In genomic region chr2:92024274-92024672, GRCm38 (mm10) we compare ENCODE assay signal across 7 mouse cellular contexts. TPM values are rescaled to one million over a fixed set of nuclear protein-coding genes. Genes with fewer than 3 reads are reported as not detected.
DNase-seq lines count a peak whose midpoint lies in the region; ATAC-seq and TF ChIP-seq lines count a peak whose summit lies in the region.

Gene Creb3l1 (minus strand): TSS chr2:92024502.

- H3K4me2 ChIP-seq in forebrain, embryonic 13.5 days, result peak within 1 kb of the TSS; percentile 92

- H3K36me3 ChIP-seq in ES-E14 (ENCODE audit: control insufficient read depth, insufficient read depth, low read length, poor library complexity, severe bottlenecking), result no peaks in the 10 kb centered on the region
- H3K36me3 ChIP-seq in forebrain, embryonic 13.5 days (ENCODE audit: poor library complexity, severe bottlenecking), result no peaks in the 10 kb centered on the region

- intact Hi-C loops in heart, postnatal 36 days (cut with DNase I), result loop anchor here (5.0 kb wide), 1 partner anchor 37 kb away; no protein-coding TSS in a partner anchor

- H3K4me3 ChIP-seq in ES-E14 (ENCODE audit: insufficient read depth in 1 of 2, low read depth in 1 of 2, low read length in 2 of 2, poor library complexity in 1 of 2, severe bottlenecking in 1 of 2), result peak within 1 kb of the TSS; percentile 89 to 94
- H3K4me3 ChIP-seq in forebrain, embryonic 13.5 days, result peak within 1 kb of the TSS; percentile 57

- 1% methylated on average over 23 of the region's 27 CpGs for WGBS in forebrain, embryonic 13.5 days
- under 1% methylated on average over 23 of the region's 27 CpGs for WGBS in large intestine, adult 2 months

- in situ Hi-C loops in ES-E14 (cut with MboI; ENCODE audit: low sequenced_read_pairs in 2 of 2, unreplicated experiment in 2 of 2), result no loop called here

- DNase-seq in ES-E14 (ENCODE audit: low read depth, low spot score), result no peak
- peak; percentile 80 for DNase-seq in adrenal gland, postnatal 25 days
- DNase-seq in heart, postnatal 36 days, result peak; percentile 78 to 79
- no peak for DNase-seq in large intestine, adult 2 months (ENCODE audit: low read depth, low spot score)
- DNase-seq in lung, postnatal 14 days, result peak; percentile 81
- DNase-seq in right cerebral cortex, postnatal 14 days, result peak; percentile 59

- H3K27me3 ChIP-seq in forebrain, embryonic 13.5 days, result peaks cover 44% of the 10 kb centered on the region

- no peaks in the 10 kb centered on the region for H3K9me3 ChIP-seq in ES-E14 (ENCODE audit: control insufficient read depth, insufficient read depth, low read depth, low read length)
- H3K9me3 ChIP-seq in forebrain, embryonic 13.5 days (replicated peaks), result no peaks in the 10 kb centered on the region

- peak; percentile 67 for ATAC-seq in forebrain, embryonic 13.5 days

- H3K9ac ChIP-seq in ES-E14 (ENCODE audit: insufficient read depth, low read depth, low read length, poor library complexity, severe bottlenecking), result peak within 1 kb of the TSS; percentile 48
- H3K9ac ChIP-seq in forebrain, embryonic 13.5 days, result peak within 1 kb of the TSS; percentile 63

- H3K27ac ChIP-seq in ES-E14 (ENCODE audit: insufficient read depth, low read depth, low read length, poor library complexity, severe bottlenecking), result no peak within 1 kb of the TSS
- no peak within 1 kb of the TSS for H3K27ac ChIP-seq in forebrain, embryonic 13.5 days

- H3K4me1 ChIP-seq in ES-E14 (ENCODE audit: control insufficient read depth in 2 of 2, insufficient read depth in 2 of 2, low read length in 2 of 2, poor library complexity in 1 of 2), result no peaks in the 10 kb centered on the region
- peaks cover 14% of the 10 kb centered on the region for H3K4me1 ChIP-seq in forebrain, embryonic 13.5 days

TF ChIP-seq in ES-E14, 5 proteins besides CTCF, POLR2A, EP300 and RAD21:
- no peak for TF ChIP-seq CHD2 (IDR thresholded peaks at IDR 0.05; ENCODE audit: low read depth, low read length)
- TF ChIP-seq MAFK (IDR thresholded peaks at IDR 0.05; ENCODE audit: insufficient read depth, low read depth, low read length), result no peak
- TF ChIP-seq ZNF384 (IDR thresholded peaks at IDR 0.05; ENCODE audit: low read depth, low read length), result no peak
- no peak for TF ChIP-seq HCFC1 (IDR thresholded peaks at IDR 0.05; ENCODE audit: borderline replicate concordance, insufficient read depth, low read length)
- no peak for TF ChIP-seq ZC3H11A (IDR thresholded peaks at IDR 0.05; ENCODE audit: borderline replicate concordance, low read depth, low read length)

RNA-seq across cellular contexts. Expression of gene Creb3l1, which starts in this region (rescaled TPM):
- 4.4 and 5.4 TPM in 2 replicates for total RNA-seq in ES-E14 (2012; rRNA removed)
- total RNA-seq in adrenal gland, postnatal 25 days (2021), result 4.3 and 8.4 TPM in 2 replicates
- polyA plus RNA-seq in forebrain, embryonic 13.5 days (2015; fragmentation: Nextera tagmentation; extraction: Ambion mirVana), result 0.52 and 0.71 TPM in 2 replicates
- total RNA-seq in heart, postnatal 36 days (2021), result 1 to 10 TPM; 4.4 TPM
- polyA plus RNA-seq in large intestine, adult 2 months (2012; rRNA removed), result 15.6 and 19.3 TPM in 2 replicates

Comparison
In these comparisons a context has a peak if more than half of its experiments do, and no peak if none do; other contexts are left out.
1. Peak in ATAC-seq, H3K4me3 ChIP-seq, H3K9ac ChIP-seq and H3K4me2 ChIP-seq in forebrain, embryonic 13.5 days; RNA of the gene not detected or under 1 TPM.
2. DNase-seq: peak in adrenal gland, postnatal 25 days (single experiment), heart, postnatal 36 days (2 of 2), lung, postnatal 14 days (single experiment) and right cerebral cortex, postnatal 14 days (single experiment); none in ES-E14 (single experiment) and large intestine, adult 2 months (single experiment).